Mouse (Mus musculus) midbrain, postnatal 0 days (tissue): ENCODE measurements at regions not wholly inside any gene's neighbourhood (a gene's known extent, or its start where the extent isn't known, plus 50 kb on each side); places are given as distances from the start of the nearest gene placed in this dataset.

Experiments
- ATAC-seq: fragments of 200-750 bp; cut with Nextera tagmentation; 2 replicates; pipeline ENCODE4 v1.8.0; 2017; ENCODE audit warnings: moderate number of reproducible peaks, mild to moderate bottlenecking, moderate TSS enrichment, moderate library complexity; ENCODE audit not compliant: low FRiP score
- DNase-seq: peaks from one replicate; pipeline ENCODE4 v3.0.0-alpha.2; 2015; ENCODE audit warnings: low spot score
- H3K27ac ChIP-seq: fragments of 300-500 bp; sonication (generic); 2 replicates; pipeline ENCODE4 v1.5.1; 2014; ENCODE audit warnings: low read depth, mild to moderate bottlenecking, low read length, mixed read lengths
- H3K27me3 ChIP-seq: fragments of 300-500 bp; sonication (generic); 2 replicates; pipeline ENCODE4 v1.6.1; 2014; ENCODE audit warnings: low read length, control low read depth, mixed read lengths; ENCODE audit not compliant: insufficient read depth
- H3K36me3 ChIP-seq: fragments of 300-500 bp; sonication (generic); 2 replicates; pipeline ENCODE4 v1.6.1; 2014; ENCODE audit warnings: low read length, control low read depth, mixed read lengths; ENCODE audit not compliant: insufficient read depth
- H3K4me1 ChIP-seq: fragments of 300-500 bp; sonication (generic); 2 replicates; pipeline ENCODE4 v1.6.1; 2014; ENCODE audit warnings: mild to moderate bottlenecking, control low read depth, antibody characterized with exemption, low read length, mixed read lengths; ENCODE audit not compliant: insufficient read depth
- H3K4me2 ChIP-seq: fragments of 300-500 bp; sonication (generic); 2 replicates; pipeline ENCODE4 v1.6.1; 2014; ENCODE audit warnings: low read depth, mild to moderate bottlenecking, low read length, mixed read lengths; ENCODE audit not compliant: poor library complexity, severe bottlenecking
- H3K4me3 ChIP-seq: fragments of 300-500 bp; sonication (generic); 2 replicates; pipeline ENCODE4 v1.5.1; 2014; ENCODE audit warnings: low read depth, mild to moderate bottlenecking, low read length, moderate library complexity
- H3K9ac ChIP-seq: fragments of 300-500 bp; sonication (generic); replicated peaks from 2 replicates; pipeline ENCODE4 v1.6.1; 2014; ENCODE audit warnings: mild to moderate bottlenecking, low read length, moderate library complexity, mixed read lengths; ENCODE audit not compliant: poor library complexity, severe bottlenecking
- H3K9me3 ChIP-seq: fragments of 300-500 bp; sonication (generic); 2 replicates; pipeline ENCODE4 v1.6.1; 2016; ENCODE audit warnings: low read length, control low read depth
- CTCF ChIP-seq: IDR thresholded peaks from 2 replicates; pipeline ENCODE4 v1.5.1; 2016; ENCODE audit warnings: antibody characterized with exemption, mild to moderate bottlenecking
- WGBS: fragments of 180-500 bp; shearing (Covaris S2); extraction: QIAGEN DNeasy Blood & Tissue Kit; methylation state at CpG from one replicate; pipeline ENCODE4 v1.1.7; 2014; 5-methylcytosine and 5-hydroxymethylcytosine counted together

DNA sequence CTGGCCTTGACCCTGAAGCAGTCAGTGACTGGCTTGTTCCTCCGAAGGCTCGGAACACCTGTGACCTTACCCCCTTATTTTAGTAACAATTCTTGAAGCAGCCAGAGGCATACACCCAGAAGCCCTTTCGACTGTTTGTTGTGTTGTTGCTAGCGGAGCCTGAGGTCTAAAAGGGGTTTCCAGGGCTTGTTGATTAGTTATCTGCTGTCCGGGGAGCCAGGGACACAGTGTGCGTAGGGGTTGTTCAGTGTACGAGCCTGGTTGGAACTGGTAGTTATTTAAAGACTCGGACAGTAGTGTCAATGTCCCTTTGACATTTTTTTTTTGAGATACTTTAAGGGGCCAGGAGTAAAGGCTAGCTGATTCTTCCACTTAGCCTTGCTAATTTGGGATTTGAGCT is 71.1 kb downstream of the Tmem100 start:
- ATAC-seq = no peak

GRCm38 (mm10) chr11:90106063-90106798 is 76.1 kb downstream of the Tmem100 start:
- H3K27ac ChIP-seq = no peak overlapping the region
- H3K4me2 ChIP-seq = no peak overlapping the region
- no peak overlapping the region for H3K4me3 ChIP-seq
- WGBS = 82% methylated on average over 12 of the region's 12 CpGs
- H3K27me3 ChIP-seq = no peaks in the 10 kb centered on the region
- H3K36me3 ChIP-seq = no peaks in the 10 kb centered on the region
- no peak for ATAC-seq
- 0 out of 2 replicates have a peak, but pooled peaks cover 3% of the 10 kb centered on the region for H3K4me1 ChIP-seq
- H3K9ac ChIP-seq = no peak overlapping the region
- no peaks in the 10 kb centered on the region for H3K9me3 ChIP-seq
- no peak for TF ChIP-seq CTCF
- DNase-seq = no peak

More for the DNA sequence above, 71.1 kb downstream of the Tmem100 start:
- no peak overlapping the region for H3K27ac ChIP-seq
- no peak overlapping the region for H3K4me3 ChIP-seq
- no peak for DNase-seq
- no peak overlapping the region for H3K9ac ChIP-seq
- no peak overlapping the region for H3K4me2 ChIP-seq
- 85% methylated on average over 8 of the region's 8 CpGs for WGBS
- H3K27me3 ChIP-seq = no peaks in the 10 kb centered on the region
- no peaks in the 10 kb centered on the region for H3K4me1 ChIP-seq
- no peaks in the 10 kb centered on the region for H3K9me3 ChIP-seq
- TF ChIP-seq CTCF = no peak
- no peaks in the 10 kb centered on the region for H3K36me3 ChIP-seq

GRCm38 (mm10) chr11:90109681-90110111 is 77.8 kb upstream of the Gm45716 start:
- DNase-seq = peak; percentile 30
- H3K9me3 ChIP-seq = no peaks in the 10 kb centered on the region
- no peaks in the 10 kb centered on the region for H3K36me3 ChIP-seq
- WGBS = 15% methylated on average over 2 of the region's 2 CpGs
- 0 out of 2 replicates have a peak, but pooled peaks cover 3% of the 10 kb centered on the region for H3K4me1 ChIP-seq
- H3K9ac ChIP-seq = no peak overlapping the region
- H3K4me2 ChIP-seq = no peak overlapping the region
- no peaks in the 10 kb centered on the region for H3K27me3 ChIP-seq
- TF ChIP-seq CTCF = no peak
- no peak for ATAC-seq
- H3K27ac ChIP-seq = no peak overlapping the region
- no peak overlapping the region for H3K4me3 ChIP-seq

DNA sequence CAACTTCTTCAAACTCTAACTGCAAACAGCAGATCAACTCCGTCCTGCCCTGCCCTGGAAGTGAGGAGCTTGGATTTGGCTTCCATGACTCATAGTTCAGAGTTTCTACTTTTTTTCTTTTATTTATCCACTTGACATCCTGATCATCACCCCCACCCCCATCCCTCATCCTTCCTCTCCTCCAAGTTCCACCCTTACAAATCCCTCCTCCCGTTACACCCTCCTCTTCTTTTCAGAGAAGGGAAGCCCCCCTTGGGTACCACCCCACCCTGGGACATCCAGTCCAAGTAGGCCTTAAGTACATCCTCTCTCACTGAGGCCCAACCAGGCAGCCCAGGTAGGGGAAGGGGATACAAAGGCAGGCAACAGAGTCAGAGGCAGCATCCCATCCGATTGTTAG is 77.3 kb upstream of the Gm45716 start:
- DNase-seq = no peak
- H3K4me2 ChIP-seq = no peak overlapping the region
- H3K36me3 ChIP-seq = no peaks in the 10 kb centered on the region
- TF ChIP-seq CTCF = no peak
- H3K27me3 ChIP-seq = no peaks in the 10 kb centered on the region
- H3K27ac ChIP-seq = no peak overlapping the region
- H3K9ac ChIP-seq = no peak overlapping the region
- no peak for ATAC-seq
- H3K4me3 ChIP-seq = no peak overlapping the region
- H3K9me3 ChIP-seq = no peaks in the 10 kb centered on the region
- 0 out of 2 replicates have a peak, but pooled peaks cover 3% of the 10 kb centered on the region for H3K4me1 ChIP-seq
- 67% methylated on average over 3 of the region's 3 CpGs for WGBS

DNA sequence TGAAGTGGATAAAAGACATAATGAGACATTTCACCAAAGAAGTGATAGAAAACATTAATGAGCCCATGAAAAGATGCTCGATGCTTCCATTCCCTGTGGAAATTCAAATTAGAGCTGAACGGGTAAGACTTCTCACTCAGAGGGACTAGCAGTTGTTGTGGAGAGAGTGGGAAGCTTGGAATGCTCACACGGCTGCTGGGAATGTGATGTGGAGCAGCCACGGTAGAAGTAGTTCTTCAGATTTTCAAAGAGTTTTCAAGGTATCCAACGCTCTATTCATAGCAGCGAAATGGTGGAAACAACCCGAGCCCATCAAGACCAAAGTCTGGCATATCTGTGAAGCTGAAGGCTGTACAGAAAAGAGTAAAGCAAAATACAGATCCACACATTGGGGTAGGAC is 75.3 kb upstream of the Gm45716 start:
- H3K27me3 ChIP-seq = no peaks in the 10 kb centered on the region
- WGBS = 77% methylated on average over 7 of the region's 7 CpGs
- H3K9me3 ChIP-seq = no peaks in the 10 kb centered on the region
- H3K4me1 ChIP-seq = 0 out of 2 replicates have a peak, but pooled peaks cover 3% of the 10 kb centered on the region
- DNase-seq = no peak
- no peak overlapping the region for H3K4me2 ChIP-seq
- H3K4me3 ChIP-seq = no peak overlapping the region
- H3K36me3 ChIP-seq = no peaks in the 10 kb centered on the region
- no peak for ATAC-seq
- no peak overlapping the region for H3K27ac ChIP-seq
- no peak for TF ChIP-seq CTCF
- no peak overlapping the region for H3K9ac ChIP-seq

DNA sequence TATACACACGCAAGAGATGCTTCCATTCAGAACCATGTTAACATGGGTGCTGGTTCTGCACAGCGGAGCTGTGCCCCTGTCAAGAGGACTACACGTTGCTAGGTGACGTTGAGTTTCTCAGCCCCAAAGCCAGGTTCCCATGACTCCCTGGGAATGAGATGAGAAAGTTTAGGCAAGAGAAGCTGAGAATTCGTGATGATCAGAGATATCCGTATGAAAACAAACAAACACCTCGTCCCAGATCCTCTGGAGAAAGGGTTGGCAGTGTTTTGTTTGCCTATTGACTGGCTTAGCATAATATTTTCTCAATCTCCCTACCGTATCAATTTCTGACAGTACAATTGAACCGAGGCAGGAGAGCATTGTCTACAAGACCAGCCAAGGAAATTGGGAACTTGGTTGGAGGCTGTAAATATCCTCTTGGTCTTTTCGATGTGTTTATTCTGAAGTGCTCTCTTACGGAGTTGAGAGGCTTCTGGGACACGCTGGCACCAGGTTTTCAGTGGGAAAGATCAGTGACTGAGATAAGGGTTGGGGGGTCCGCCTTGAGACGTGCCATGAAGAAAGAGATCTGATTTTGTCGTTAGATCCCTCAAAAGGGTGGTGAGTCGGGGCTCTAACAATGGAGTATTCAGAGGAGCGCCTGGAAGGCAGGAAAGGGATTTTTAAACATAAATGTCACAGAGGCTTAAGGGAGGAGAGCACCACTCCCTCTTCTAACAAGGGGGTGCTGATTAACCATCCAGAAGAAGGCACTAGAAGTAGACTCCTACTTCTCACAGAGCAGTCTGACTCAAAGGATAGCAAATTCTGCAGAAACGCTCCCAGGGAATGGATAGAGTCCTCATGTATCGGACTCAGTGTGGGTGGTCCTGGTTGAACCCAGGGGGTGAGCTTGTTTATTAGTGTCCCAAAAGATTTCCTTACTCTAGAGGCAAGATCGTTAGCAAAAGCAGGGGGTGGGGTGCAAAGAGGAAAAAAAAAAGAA is 70.5 kb upstream of the Gm45716 start:
- H3K4me1 ChIP-seq = no peaks in the 10 kb centered on the region
- 30% methylated on average over 20 of the region's 20 CpGs for WGBS
- ATAC-seq (no peak), DNase-seq (no peak)
- H3K4me3 ChIP-seq = no peak overlapping the region
- no peak overlapping the region for H3K9ac ChIP-seq
- no peak overlapping the region for H3K4me2 ChIP-seq
- no peak overlapping the region for H3K27ac ChIP-seq
- H3K9me3 ChIP-seq = no peaks in the 10 kb centered on the region
- TF ChIP-seq CTCF = no peak
- no peaks in the 10 kb centered on the region for H3K36me3 ChIP-seq
- no peaks in the 10 kb centered on the region for H3K27me3 ChIP-seq
